Mouse (Mus musculus) lung, postnatal 0 days (tissue): ENCODE measurements around the gene Cd84. TPM values are rescaled to one million over a fixed set of nuclear protein-coding genes. Genes with fewer than 3 reads are reported as not detected.
"Not testable (repeated sequence)": the region's sequence is repeated elsewhere in the genome, so short reads cannot be mapped to it uniquely, and the experiment has no call there.

ENCODE experiments used
- ATAC-seq: fragments of 200-750 bp; cut with Nextera tagmentation; 2 replicates; pipeline ENCODE4 v1.8.0; 2017; ENCODE audit warnings: moderate library complexity
- DNase-seq: peaks from one replicate; pipeline ENCODE4 v3.0.0-alpha.2; 2016; ENCODE audit warnings: low spot score
- H3K27ac ChIP-seq: fragments of 300-500 bp; sonication (generic); 2 replicates; pipeline ENCODE4 v1.5.1; 2014; ENCODE audit warnings: antibody characterized with exemption, mild to moderate bottlenecking, low read length, mixed read lengths
- H3K27me3 ChIP-seq: fragments of 300-500 bp; sonication (generic); replicated peaks from 2 replicates; pipeline ENCODE4 v1.6.1; 2014; ENCODE audit warnings: low read length, mixed read lengths; ENCODE audit not compliant: insufficient read depth
- H3K36me3 ChIP-seq: fragments of 300-500 bp; sonication (generic); 2 replicates; pipeline ENCODE4 v1.6.1; 2014; ENCODE audit warnings: low read length, mixed read lengths; ENCODE audit not compliant: insufficient read depth
- H3K4me1 ChIP-seq: fragments of 300-500 bp; sonication (generic); 2 replicates; pipeline ENCODE4 v1.6.1; 2014; ENCODE audit warnings: antibody characterized with exemption, low read depth, low read length, mixed read lengths; ENCODE audit not compliant: insufficient read depth
- H3K4me2 ChIP-seq: fragments of 300-500 bp; sonication (generic); replicated peaks from 2 replicates; pipeline ENCODE4 v1.6.1; 2014; ENCODE audit warnings: low read depth, mild to moderate bottlenecking, low read length, moderate library complexity, mixed read lengths
- H3K4me3 ChIP-seq: fragments of 300-500 bp; sonication (generic); 2 replicates; pipeline ENCODE4 v1.5.1; 2014; ENCODE audit warnings: low read depth, low read length
- H3K9ac ChIP-seq: fragments of 300-500 bp; sonication (generic); replicated peaks from 2 replicates; pipeline ENCODE4 v1.6.1; 2014; ENCODE audit warnings: low read depth, mild to moderate bottlenecking
- H3K9me3 ChIP-seq: fragments of 300-500 bp; sonication (generic); 2 replicates; pipeline ENCODE4 v1.6.1; 2016; ENCODE audit warnings: low read length, mixed read lengths
- CTCF ChIP-seq: IDR thresholded peaks from 2 replicates; pipeline ENCODE4 v1.5.1; 2016; ENCODE audit warnings: antibody characterized with exemption, mild to moderate bottlenecking
- EP300 ChIP-seq: IDR thresholded peaks from 2 replicates; pipeline ENCODE4 v1.6.1; 2016; ENCODE audit warnings: antibody characterized with exemption, mild to moderate bottlenecking, control low read depth
- WGBS: fragments of 180-500 bp; shearing (Covaris S2); extraction: QIAGEN DNeasy Blood & Tissue Kit; methylation state at CpG from one replicate; pipeline ENCODE4 v1.1.7; 2014; 5-methylcytosine and 5-hydroxymethylcytosine counted together
- polyA plus RNA-seq: library from polyadenylated mRNA; unstranded; fragments of >200 nt; fragmentation: Nextera tagmentation; extraction: Ambion mirVana; gene quantifications from 2 replicates; pipeline ENCODE4 v1.2.1, GENCODE M21; 2015

Cd84 gene
- 7.3 and 8.3 TPM in 2 replicates for polyA plus RNA-seq

- ATAC-seq (no peak), DNase-seq (no peak)
- Histone ChIP-seq H3K4me3 (no peak within 1 kb of the TSS), H3K4me2 (no peak within 1 kb of the TSS), H3K4me1 (no peaks in the 10 kb centered on the region), H3K36me3 (no peaks in the 10 kb centered on the region), H3K27me3 (no peaks in the 10 kb centered on the region), H3K9ac (no peak within 1 kb of the TSS), H3K9me3 (no peaks in the 10 kb centered on the region), H3K27ac (no peak within 1 kb of the TSS)
- 85% methylated on average over 3 of the region's 3 CpGs for WGBS
- TF ChIP-seq CTCF (no peak), EP300 (no peak)
Observed at GRCm38 (mm10) chr1:171839488-171839887, at the start of gene Cd84. Gene Cd84 (plus strand): TSS chr1:171839697.

- no peaks in the 10 kb centered on the region for H3K9me3 ChIP-seq
- ATAC-seq (no peak), DNase-seq (no peak)
- 83% methylated on average over 3 of the region's 3 CpGs for WGBS
- H3K27ac ChIP-seq, result no peak overlapping the region
- H3K27me3 ChIP-seq, result no peaks in the 10 kb centered on the region
- peaks cover 6% of the 10 kb centered on the region; the same call in 1 of the 2 replicates for H3K4me1 ChIP-seq
- H3K4me3 ChIP-seq, result no peak overlapping the region
- no peaks in the 10 kb centered on the region for H3K36me3 ChIP-seq
- no peak overlapping the region for H3K4me2 ChIP-seq
- H3K9ac ChIP-seq, result no peak overlapping the region
- TF ChIP-seq EP300, result no peak
- TF ChIP-seq CTCF, result no peak
Observed at GRCm38 (mm10) chr1:171791491-171791890, 48.0 kb upstream of the Cd84 start.

GRCm38 (mm10) chr1:171796185-171796584 lies 43.3 kb upstream of the Cd84 start:
- H3K4me2 ChIP-seq, result no peak overlapping the region
- ATAC-seq, result no peak
- WGBS, result 33% methylated on average over 2 of the region's 2 CpGs

GRCm38 (mm10) chr1:171797840-171798239 lies 41.7 kb upstream of the Cd84 start:
- ATAC-seq, result no peak
- no peaks in the 10 kb centered on the region for H3K27me3 ChIP-seq
- no peaks in the 10 kb centered on the region for H3K9me3 ChIP-seq
- H3K4me2 ChIP-seq, result no peak overlapping the region
- no peaks in the 10 kb centered on the region for H3K4me1 ChIP-seq
- H3K9ac ChIP-seq, result no peak overlapping the region
- H3K4me3 ChIP-seq, result no peak overlapping the region
- WGBS, result 52% methylated on average over 1 of the region's 1 CpGs
- H3K27ac ChIP-seq, result no peak overlapping the region
- no peak for DNase-seq
- TF ChIP-seq CTCF, result no peak
- no peak for TF ChIP-seq EP300
- no peaks in the 10 kb centered on the region for H3K36me3 ChIP-seq

More at GRCm38 (mm10) chr1:171796185-171796584, 43.3 kb upstream of the Cd84 start:
- Histone ChIP-seq H3K27me3 (no peaks in the 10 kb centered on the region), H3K27ac (no peak overlapping the region), H3K36me3 (no peaks in the 10 kb centered on the region), H3K9ac (no peak overlapping the region), H3K4me1 (no peaks in the 10 kb centered on the region), H3K4me3 (no peak overlapping the region), H3K9me3 (no peaks in the 10 kb centered on the region)
- DNase-seq, result no peak
- no peak for TF ChIP-seq CTCF
- no peak for TF ChIP-seq EP300

- Histone ChIP-seq H3K4me2 (no peak overlapping the region), H3K9me3 (no peaks in the 10 kb centered on the region), H3K27ac (no peak overlapping the region), H3K4me1 (no peaks in the 10 kb centered on the region), H3K36me3 (no peaks in the 10 kb centered on the region), H3K27me3 (no peaks in the 10 kb centered on the region), H3K9ac (no peak overlapping the region), H3K4me3 (no peak overlapping the region)
- ATAC-seq (no peak), DNase-seq (no peak)
- TF ChIP-seq CTCF (no peak), EP300 (no peak)
- 62% methylated on average over 4 of the region's 4 CpGs for WGBS
Observed at GRCm38 (mm10) chr1:171799648-171800047, 39.8 kb upstream of the Cd84 start.

GRCm38 (mm10) chr1:171811048-171811447 lies 28.4 kb upstream of the Cd84 start:
- DNase-seq, H3K27me3 ChIP-seq, H3K4me3 ChIP-seq, H3K9ac ChIP-seq, H3K27ac ChIP-seq, H3K4me1 ChIP-seq, H3K36me3 ChIP-seq, ATAC-seq, H3K4me2 ChIP-seq, H3K9me3 ChIP-seq: not testable (repeated sequence)
- WGBS, result 72% methylated on average over 1 of the region's 1 CpGs
